Mouse (Mus musculus) forebrain, embryonic 15.5 days (tissue): ENCODE data around the gene Msl1. TPM values are rescaled to one million over a fixed set of nuclear protein-coding genes. Genes with fewer than 3 reads are reported as not detected.

Source experiments
- ATAC-seq: fragments of 200-750 bp; cut with Nextera tagmentation; replicated peaks from 2 replicates; pipeline ENCODE4 v1.8.0; 2017; ENCODE audit warnings: mild to moderate bottlenecking, moderate TSS enrichment, moderate library complexity
- H3K27ac ChIP-seq: fragments of 300-500 bp; sonication (generic); replicated peaks from 2 replicates; pipeline ENCODE4 v1.5.1; 2015; ENCODE audit warnings: mild to moderate bottlenecking, inconsistent platforms
- H3K27me3 ChIP-seq: fragments of 300-500 bp; sonication (generic); 2 replicates; pipeline ENCODE4 v1.6.1; 2015; ENCODE audit warnings: inconsistent platforms
- H3K36me3 ChIP-seq: fragments of 300-500 bp; sonication (generic); 2 replicates; pipeline ENCODE4 v1.6.1; 2015; ENCODE audit warnings: mild to moderate bottlenecking, inconsistent platforms
- H3K4me1 ChIP-seq: fragments of 300-500 bp; sonication (generic); 2 replicates; pipeline ENCODE4 v1.6.1; 2015; ENCODE audit warnings: inconsistent platforms
- H3K4me2 ChIP-seq: fragments of 300-500 bp; sonication (generic); replicated peaks from 2 replicates; pipeline ENCODE4 v1.6.1; 2015; ENCODE audit warnings: mild to moderate bottlenecking, inconsistent platforms
- H3K4me3 ChIP-seq: fragments of 300-500 bp; sonication (generic); 2 replicates; pipeline ENCODE4 v1.5.1; 2015; ENCODE audit warnings: mild to moderate bottlenecking, inconsistent platforms
- H3K9ac ChIP-seq: fragments of 300-500 bp; sonication (generic); replicated peaks from 2 replicates; pipeline ENCODE4 v1.6.1; 2015; ENCODE audit warnings: mild to moderate bottlenecking, inconsistent platforms
- H3K9me3 ChIP-seq: fragments of 300-500 bp; sonication (generic); 2 replicates; pipeline ENCODE4 v1.6.1; 2016; ENCODE audit warnings: inconsistent platforms
- WGBS: fragments of 180-500 bp; shearing (Covaris S2); methylation state at CpG from one replicate; pipeline ENCODE4 v1.1.7; 2015; ENCODE audit warnings: mixed read lengths; 5-methylcytosine and 5-hydroxymethylcytosine counted together
- polyA plus RNA-seq: library from polyadenylated mRNA; unstranded; fragments of >200 nt; fragmentation: Nextera tagmentation; extraction: Ambion mirVana; gene quantifications from 2 replicates; pipeline ENCODE4 v1.2.1, GENCODE M21; 2015

The Msl1 gene
- polyA plus RNA-seq, 1 experiment from 2014 or later = 31.7 TPM

GRCm38 (mm10) chr11:98785214-98785613 lies 10.1 kb upstream of the Msl1 start:
- 71% methylated on average over 10 of the region's 10 CpGs for WGBS
- Histone ChIP-seq H3K27ac (peak overlapping the region; percentile 58), H3K27me3 (no peaks in the 10 kb centered on the region), H3K9ac (no peak overlapping the region), H3K36me3 (no peaks in the 10 kb centered on the region), H3K4me2 (no peak overlapping the region), H3K9me3 (no peaks in the 10 kb centered on the region), H3K4me1 (peaks cover 74% of the 10 kb centered on the region), H3K4me3 (no peak overlapping the region)
- no peak for ATAC-seq

- Histone ChIP-seq H3K9ac (no peak overlapping the region; the same call in 1 of the 2 replicates), H3K4me2 (peak overlapping the region; percentile 31; the same call in 1 of the 2 replicates), H3K9me3 (no peaks in the 10 kb centered on the region), H3K4me1 (peaks cover 74% of the 10 kb centered on the region), H3K27ac (peak overlapping the region; percentile 58), H3K4me3 (no peak overlapping the region), H3K36me3 (no peaks in the 10 kb centered on the region), H3K27me3 (no peaks in the 10 kb centered on the region)
- no peak for ATAC-seq
- 8% methylated on average over 12 of the region's 12 CpGs for WGBS
Measured at GRCm38 (mm10) chr11:98785772-98786281, 9.5 kb upstream of the Msl1 start.

GRCm38 (mm10) chr11:98786359-98787214 lies 8.7 kb upstream of the Msl1 start:
- H3K9me3 ChIP-seq = no peaks in the 10 kb centered on the region
- H3K27ac ChIP-seq = peak overlapping the region; percentile 58
- H3K27me3 ChIP-seq = no peaks in the 10 kb centered on the region
- no peak overlapping the region; the same call in 1 of the 2 replicates for H3K9ac ChIP-seq
- H3K4me1 ChIP-seq = peaks cover 69% of the 10 kb centered on the region
- ATAC-seq = peak; percentile 34
- no peaks in the 10 kb centered on the region for H3K36me3 ChIP-seq
- WGBS = under 1% methylated on average over 14 of the region's 15 CpGs
- peak overlapping the region; percentile 31 for H3K4me2 ChIP-seq
- H3K4me3 ChIP-seq = no peak overlapping the region

- ATAC-seq = no peak
Measured at GRCm38 (mm10) chr11:98787229-98787628, 8.1 kb upstream of the Msl1 start.

GRCm38 (mm10) chr11:98787691-98788090 lies 7.6 kb upstream of the Msl1 start:
- no peak overlapping the region for H3K9ac ChIP-seq
- 80% methylated on average over 1 of the region's 1 CpGs for WGBS
- no peak overlapping the region for H3K4me2 ChIP-seq
- ATAC-seq = no peak
- no peaks in the 10 kb centered on the region for H3K36me3 ChIP-seq
- no peak overlapping the region for H3K4me3 ChIP-seq
- H3K9me3 ChIP-seq = no peaks in the 10 kb centered on the region
- no peak overlapping the region for H3K27ac ChIP-seq
- peaks cover 58% of the 10 kb centered on the region for H3K4me1 ChIP-seq
- no peaks in the 10 kb centered on the region for H3K27me3 ChIP-seq

More at GRCm38 (mm10) chr11:98787229-98787628, 8.1 kb upstream of the Msl1 start:
- Histone ChIP-seq H3K36me3 (no peaks in the 10 kb centered on the region), H3K9me3 (no peaks in the 10 kb centered on the region), H3K27me3 (no peaks in the 10 kb centered on the region), H3K4me3 (no peak overlapping the region), H3K4me2 (no peak overlapping the region), H3K4me1 (peaks cover 63% of the 10 kb centered on the region), H3K9ac (no peak overlapping the region), H3K27ac (no peak overlapping the region)
- 26% methylated on average over 7 of the region's 7 CpGs for WGBS

- peak overlapping the region; percentile 52; the same call in 1 of the 2 replicates for H3K27ac ChIP-seq
- no peaks in the 10 kb centered on the region for H3K36me3 ChIP-seq
- no peak overlapping the region for H3K4me2 ChIP-seq
- ATAC-seq = no peak
- no peaks in the 10 kb centered on the region for H3K9me3 ChIP-seq
- H3K4me3 ChIP-seq = no peak overlapping the region
- no peaks in the 10 kb centered on the region for H3K27me3 ChIP-seq
- WGBS = 90% methylated on average over 5 of the region's 5 CpGs
- H3K9ac ChIP-seq = no peak overlapping the region
- H3K4me1 ChIP-seq = peaks cover 57% of the 10 kb centered on the region
Measured at GRCm38 (mm10) chr11:98788139-98788538, 7.2 kb upstream of the Msl1 start.

GRCm38 (mm10) chr11:98788550-98789218 lies 6.6 kb upstream of the Msl1 start:
- peak overlapping the region; percentile 14; the same call in 1 of the 2 replicates for H3K9ac ChIP-seq
- H3K4me3 ChIP-seq = peak overlapping the region; percentile 49
- H3K4me1 ChIP-seq = peaks cover 57% of the 10 kb centered on the region
- 10% methylated on average over 18 of the region's 18 CpGs for WGBS
- H3K27ac ChIP-seq = peak overlapping the region; percentile 52
- H3K9me3 ChIP-seq = no peaks in the 10 kb centered on the region
- peak overlapping the region; percentile 94 for H3K4me2 ChIP-seq
- H3K36me3 ChIP-seq = no peaks in the 10 kb centered on the region
- H3K27me3 ChIP-seq = no peaks in the 10 kb centered on the region
- peak; percentile 87 for ATAC-seq

- WGBS = 2% methylated on average over 25 of the region's 25 CpGs
- Histone ChIP-seq H3K9me3 (no peaks in the 10 kb centered on the region), H3K27ac (peak overlapping the region; percentile 52), H3K27me3 (no peaks in the 10 kb centered on the region), H3K4me2 (peak overlapping the region; percentile 94), H3K36me3 (no peaks in the 10 kb centered on the region), H3K4me1 (peaks cover 57% of the 10 kb centered on the region), H3K9ac (peak overlapping the region; percentile 52), H3K4me3 (peak overlapping the region; percentile 49)
- 0 out of 2 replicates have a peak, but pooled peaks have one; percentile 14 for ATAC-seq
Measured at GRCm38 (mm10) chr11:98789219-98789807, 6.0 kb upstream of the Msl1 start.

- no peak for ATAC-seq
- Histone ChIP-seq H3K4me2 (peak overlapping the region; percentile 94), H3K36me3 (no peaks in the 10 kb centered on the region), H3K9me3 (no peaks in the 10 kb centered on the region), H3K4me3 (peak overlapping the region; percentile 49), H3K27ac (no peak overlapping the region), H3K4me1 (peaks cover 57% of the 10 kb centered on the region), H3K9ac (no peak overlapping the region; the same call in 1 of the 2 replicates), H3K27me3 (no peaks in the 10 kb centered on the region)
- WGBS = 38% methylated on average over 5 of the region's 5 CpGs
Measured at GRCm38 (mm10) chr11:98789824-98790223, 5.5 kb upstream of the Msl1 start.

- Histone ChIP-seq H3K9ac (no peak overlapping the region), H3K4me3 (no peak overlapping the region), H3K4me1 (peaks cover 50% of the 10 kb centered on the region), H3K4me2 (no peak overlapping the region), H3K27me3 (no peaks in the 10 kb centered on the region), H3K9me3 (no peaks in the 10 kb centered on the region), H3K27ac (no peak overlapping the region), H3K36me3 (no peaks in the 10 kb centered on the region)
- ATAC-seq = no peak
- 84% methylated on average over 5 of the region's 5 CpGs for WGBS
Measured at GRCm38 (mm10) chr11:98790631-98791205, 4.6 kb upstream of the Msl1 start.

- no peak overlapping the region for H3K4me2 ChIP-seq
- ATAC-seq = no peak
- no peaks in the 10 kb centered on the region for H3K27me3 ChIP-seq
- no peaks in the 10 kb centered on the region for H3K36me3 ChIP-seq
- 83% methylated on average over 1 of the region's 1 CpGs for WGBS
- H3K4me1 ChIP-seq = peaks cover 43% of the 10 kb centered on the region
- no peak overlapping the region for H3K9ac ChIP-seq
- H3K9me3 ChIP-seq = no peaks in the 10 kb centered on the region
- H3K4me3 ChIP-seq = no peak overlapping the region
- H3K27ac ChIP-seq = no peak overlapping the region
Measured at GRCm38 (mm10) chr11:98791448-98791847, 3.9 kb upstream of the Msl1 start.
